Mouse (Mus musculus): Measurements from ENCODE around the gene Lin7a.
"Not testable (repeated sequence)": the region's sequence is repeated elsewhere in the genome, so short reads cannot be mapped to it uniquely, and the experiment has no call there.

The Lin7a gene

DNA sequence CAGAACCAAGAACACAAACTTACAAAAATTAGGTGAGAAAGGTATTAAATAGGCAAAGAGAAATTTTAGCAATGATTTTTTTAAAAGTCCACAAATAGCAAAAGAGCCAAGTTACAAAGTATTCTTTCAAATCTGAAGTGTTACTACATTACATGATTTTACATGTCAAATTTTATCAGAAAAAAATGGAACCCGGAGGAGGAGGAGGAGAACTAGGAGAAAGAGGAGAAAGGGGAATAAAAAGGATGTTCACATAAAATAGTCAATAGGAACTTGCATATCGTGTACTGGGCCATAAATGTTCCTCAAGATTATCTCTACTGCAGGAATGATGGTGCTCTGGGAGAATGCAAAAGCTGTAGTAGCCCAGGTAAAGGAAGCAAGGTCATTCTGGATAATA, 34.4 kb upstream of the Lin7a start:
- no peak for DNase-seq (ENCODE audit: low read depth, low spot score)

DNA sequence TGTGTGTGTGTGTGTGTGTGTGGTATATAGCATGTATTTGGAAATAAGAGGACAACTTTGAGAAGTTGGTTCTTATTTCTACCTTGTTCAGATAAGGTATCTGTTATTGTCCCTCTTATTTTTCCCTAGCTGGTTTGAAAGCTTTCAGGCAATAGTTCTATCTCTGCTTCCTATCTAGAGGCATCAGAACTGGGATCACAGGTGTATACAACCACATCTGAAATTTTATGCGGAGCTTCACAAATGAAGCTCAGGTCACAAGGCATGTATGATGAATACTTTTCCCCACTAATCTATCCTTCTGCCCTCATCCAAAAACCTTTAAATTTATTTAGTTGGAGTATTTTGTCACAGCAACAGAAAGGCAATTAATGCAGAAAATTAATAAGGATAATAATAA, 33.8 kb upstream of the Lin7a start:
- no peak for DNase-seq (ENCODE audit: low read depth, low spot score)

DNA sequence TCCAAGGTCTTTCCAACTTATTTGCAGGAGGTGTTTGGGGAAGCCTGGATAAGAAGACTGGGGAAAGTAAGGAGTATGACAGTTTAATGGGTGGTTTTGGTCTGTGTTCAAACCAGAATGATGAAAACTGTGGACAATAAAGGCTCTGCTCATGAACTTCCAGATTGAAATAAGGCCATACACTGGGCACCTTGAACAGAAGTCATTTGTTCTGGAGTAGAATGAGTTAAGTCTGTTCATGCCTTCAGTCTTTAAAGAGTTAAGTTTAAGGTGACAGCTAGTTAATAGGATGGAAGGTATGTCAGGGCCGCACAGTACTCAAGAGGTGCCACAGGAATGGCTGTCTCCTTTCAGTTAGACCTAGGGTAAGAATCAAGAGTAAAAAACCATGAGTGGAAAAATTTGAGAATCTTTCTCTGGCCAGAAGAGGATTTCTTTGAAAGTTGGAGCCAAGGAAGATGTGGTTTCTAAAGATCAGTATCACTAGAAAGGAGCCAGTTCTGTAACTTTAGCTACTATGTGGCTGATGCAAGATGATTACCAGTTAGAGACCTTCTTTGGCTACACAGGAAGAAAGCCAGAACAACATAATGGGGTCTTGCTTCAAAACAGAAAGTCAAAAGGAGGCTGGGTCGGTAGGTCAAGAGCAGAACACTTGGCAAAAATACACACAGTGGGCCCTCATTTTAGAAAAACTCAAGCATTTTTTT, 33.2 kb upstream of the Lin7a start:
- DNase-seq (ENCODE audit: low read depth, low spot score): no peak

DNA sequence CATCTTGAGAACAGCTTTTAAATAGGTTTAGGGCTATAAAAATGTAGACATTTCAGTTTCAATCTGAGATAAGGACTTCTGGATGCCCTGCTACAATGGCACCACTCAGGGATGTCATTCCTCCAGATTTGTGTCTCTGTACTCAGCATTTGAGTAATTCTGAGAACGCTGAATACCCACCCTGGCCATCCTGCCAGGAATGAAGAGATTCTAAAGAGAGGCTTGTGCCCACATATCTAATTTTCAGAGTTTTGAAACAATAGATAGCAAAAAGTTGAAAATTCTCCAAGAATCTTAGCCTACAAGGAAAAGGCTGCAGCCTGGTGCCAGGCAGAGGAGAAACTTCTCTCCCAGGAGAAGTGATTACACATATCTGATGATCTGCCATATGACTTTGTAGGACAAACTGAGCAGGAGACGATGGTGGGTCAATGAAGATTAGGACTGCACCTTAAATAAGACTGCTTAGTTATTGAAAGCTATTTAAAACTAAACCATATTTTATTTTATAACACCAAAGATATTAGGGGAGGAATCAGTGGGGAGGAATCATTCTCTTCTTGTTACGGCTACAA, 32.5 kb upstream of the Lin7a start:
- no peak for DNase-seq (ENCODE audit: low read depth, low spot score)

DNA sequence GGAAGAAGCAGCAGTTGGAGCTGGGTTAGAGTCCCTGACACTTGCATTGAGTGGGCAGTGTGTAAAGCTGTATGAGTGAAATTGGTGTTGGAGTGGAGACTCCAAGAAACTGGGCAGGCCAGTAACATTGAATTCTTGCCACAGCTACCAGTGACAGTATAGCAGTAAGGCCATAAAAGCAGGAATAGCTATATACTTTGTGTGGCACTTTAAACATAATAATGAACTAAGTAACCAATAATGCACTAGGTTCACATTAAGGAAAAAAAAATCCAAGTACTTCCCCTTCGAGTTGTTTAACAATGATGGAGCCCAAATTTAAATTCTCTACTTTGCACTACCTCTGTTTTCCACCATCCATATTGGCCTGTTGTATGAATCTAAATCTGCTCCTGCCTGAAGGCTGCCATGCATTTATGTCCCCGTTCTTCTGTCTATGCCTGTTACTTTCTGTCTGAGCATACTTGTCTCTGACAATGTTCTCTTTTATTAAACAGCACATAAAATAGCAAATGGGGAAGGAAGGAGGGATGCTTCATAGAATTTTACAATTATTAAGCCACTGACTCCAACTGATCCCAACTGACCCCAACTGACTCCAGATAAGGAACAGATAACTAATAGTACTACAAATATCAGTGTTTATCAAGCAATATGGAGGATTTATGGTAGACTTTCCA, 31.7 kb upstream of the Lin7a start:
- no peak for DNase-seq (ENCODE audit: low read depth, low spot score)

DNA sequence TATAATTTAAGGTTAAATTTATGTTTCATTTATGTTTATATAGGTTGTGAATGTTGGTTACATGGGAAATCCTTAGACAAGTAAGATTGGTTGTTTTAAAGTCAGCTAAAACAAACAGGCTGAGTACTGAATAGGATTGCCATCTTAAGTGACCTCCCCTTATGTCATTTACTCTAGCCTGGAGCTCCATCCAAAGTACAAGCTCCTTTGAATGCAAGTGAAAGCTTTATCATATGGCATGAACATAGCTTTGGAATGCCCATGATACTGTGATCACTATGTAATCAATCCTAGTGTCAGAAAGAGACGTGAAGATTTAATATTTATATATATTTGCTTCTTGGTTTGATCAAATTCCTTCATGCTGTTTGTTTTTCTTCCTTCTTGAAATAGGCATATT, 31.0 kb upstream of the Lin7a start:
- no peak for DNase-seq (ENCODE audit: low read depth, low spot score)

DNA sequence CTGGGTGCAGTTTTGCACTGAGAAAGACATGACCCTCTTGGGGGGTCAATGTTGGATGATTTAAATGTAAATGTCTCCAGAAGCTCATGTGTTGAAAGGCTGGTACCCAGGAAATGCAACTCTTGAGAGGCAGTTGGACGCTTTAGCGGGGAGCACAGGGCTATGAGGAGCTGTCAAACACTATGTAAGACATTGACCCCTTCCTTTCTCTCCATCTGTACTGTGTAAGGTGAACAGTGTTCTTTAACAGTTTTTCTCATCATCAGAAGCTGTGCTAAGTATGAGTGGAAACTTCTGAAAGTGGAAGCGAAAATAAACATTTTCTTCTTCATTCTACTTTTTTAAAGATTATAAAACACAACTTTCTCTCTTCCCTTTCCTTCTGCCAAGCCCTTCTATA, 30.5 kb upstream of the Lin7a start:
- DNase-seq (ENCODE audit: low read depth, low spot score): no peak

DNA sequence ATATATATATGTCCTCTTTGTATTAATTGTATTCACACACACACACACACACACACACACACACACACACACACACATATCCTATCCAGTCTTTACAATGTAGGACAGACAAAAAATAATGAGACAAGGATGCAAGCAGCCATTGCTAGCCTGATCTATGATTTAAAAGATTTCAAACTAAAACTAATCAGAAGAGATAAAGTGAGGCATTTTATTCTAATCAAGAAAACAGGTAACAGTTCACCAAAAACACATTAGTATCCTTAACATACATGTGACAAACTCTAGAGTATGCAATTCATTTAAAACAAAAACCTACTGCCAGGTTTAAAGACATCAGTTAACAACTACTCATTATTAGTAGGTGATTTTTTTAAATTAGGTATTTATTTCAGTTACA, 30.1 kb upstream of the Lin7a start:
- DNase-seq (ENCODE audit: low read depth, low spot score): no peak

DNA sequence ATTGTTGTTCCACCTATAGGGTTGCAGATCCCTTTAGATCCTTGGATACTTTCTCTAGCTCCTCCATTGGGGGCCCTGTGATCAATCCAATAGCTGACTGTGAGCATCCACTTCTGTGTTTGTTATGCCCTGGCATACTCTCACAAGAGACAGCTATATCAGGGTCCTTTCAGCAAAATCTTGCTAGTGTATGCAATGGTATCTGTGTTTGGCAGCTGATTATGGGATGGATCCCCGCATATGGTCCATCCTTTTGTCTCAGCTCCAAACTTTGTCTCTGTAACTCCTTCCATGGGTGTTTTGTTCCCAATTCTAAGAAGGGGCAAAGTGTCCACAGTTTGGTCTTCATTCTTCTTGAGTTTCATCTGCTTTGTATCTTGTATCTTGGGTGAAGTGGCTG, 29.5 kb upstream of the Lin7a start:
- not testable (repeated sequence) for DNase-seq (ENCODE audit: low read depth, low spot score)

DNA sequence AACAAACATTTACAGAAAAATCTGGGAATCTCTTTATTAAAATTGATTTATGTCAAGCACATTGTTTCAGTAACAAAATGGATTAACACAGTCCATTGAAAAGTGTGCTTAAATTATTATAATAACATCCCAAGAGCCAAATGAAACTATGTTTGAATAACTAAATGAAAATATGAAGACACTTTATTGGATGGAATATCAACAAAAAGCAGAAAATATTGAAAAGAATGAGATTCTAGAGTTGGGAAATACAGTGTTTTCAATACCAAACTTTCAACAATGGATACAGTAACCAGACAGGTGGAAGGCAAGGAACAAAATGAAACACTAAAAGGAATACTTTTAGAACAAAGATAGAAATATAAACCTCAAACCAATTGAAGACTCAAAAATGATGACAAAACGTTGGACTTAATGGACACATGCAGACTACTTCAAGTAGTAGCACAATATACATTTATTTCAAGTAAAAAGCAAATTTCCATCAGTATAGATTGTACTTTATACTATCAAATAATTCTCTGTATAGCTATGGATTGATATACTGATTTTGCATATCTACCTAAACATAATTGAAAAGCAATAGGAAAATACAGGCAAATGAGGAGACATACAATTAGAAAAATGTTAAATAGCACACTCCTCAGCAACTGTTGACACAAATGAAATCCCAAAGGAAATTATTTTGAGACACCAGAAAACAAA, 28.6 kb upstream of the Lin7a start:
- DNase-seq (ENCODE audit: low read depth, low spot score): no peak

DNA sequence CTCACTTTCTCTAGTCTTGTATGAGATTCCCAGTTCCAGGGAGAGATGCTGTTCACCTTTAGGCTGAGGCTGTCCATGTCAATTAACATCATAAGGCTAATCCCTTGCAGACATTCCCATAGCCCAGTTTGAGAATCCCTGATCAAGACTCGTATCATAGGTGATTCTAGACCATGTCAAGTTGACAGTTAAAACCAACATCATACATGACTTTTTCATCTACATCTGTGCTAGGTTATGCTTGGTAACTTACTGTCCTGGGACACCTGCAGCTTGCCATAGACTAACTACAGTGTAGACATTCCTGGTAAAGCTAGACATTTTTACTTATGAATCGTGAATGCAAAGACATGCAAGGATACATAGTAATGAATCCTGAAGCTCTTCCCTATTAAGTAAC, 27.3 kb upstream of the Lin7a start:
- no peak for DNase-seq (ENCODE audit: low read depth, low spot score)

DNA sequence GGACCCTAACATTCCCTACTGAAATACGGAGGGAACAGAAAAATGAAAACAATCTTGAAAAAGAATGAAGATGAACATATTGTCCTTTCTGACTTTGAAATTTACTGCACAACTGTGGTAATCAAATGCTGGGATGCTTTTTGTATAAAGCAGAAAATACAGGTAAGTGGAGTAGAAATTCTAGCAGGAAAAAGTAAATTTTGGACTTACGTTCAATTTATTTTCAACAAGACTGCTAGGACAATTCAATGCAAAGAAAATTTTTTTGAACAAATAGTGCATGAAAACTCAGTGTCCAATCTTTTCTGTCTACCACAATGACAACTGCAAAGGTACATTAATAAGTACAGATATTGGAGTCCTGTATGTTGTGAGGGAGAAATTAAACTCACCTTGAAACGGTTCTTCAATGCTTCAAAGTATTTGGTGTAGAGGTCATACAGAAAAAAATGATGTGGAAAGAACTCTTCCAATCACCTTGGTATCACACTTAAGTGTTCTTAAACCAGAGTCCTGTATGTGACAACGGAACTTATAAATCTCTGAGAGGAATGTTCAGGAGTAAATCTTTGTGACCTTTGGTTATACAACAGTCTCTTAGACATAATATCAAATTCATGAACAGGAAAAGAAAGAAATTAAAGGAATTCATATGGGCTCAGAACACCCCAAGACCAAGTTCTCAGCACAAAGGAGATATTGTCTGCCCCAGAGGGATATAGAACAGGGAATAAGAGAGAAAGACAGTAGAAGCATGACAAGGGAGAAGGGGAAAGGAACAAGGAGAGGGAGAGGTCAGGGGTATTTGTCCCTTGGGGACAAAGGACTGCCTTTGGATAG, 26.6 kb upstream of the Lin7a start:
- DNase-seq (ENCODE audit: low read depth, low spot score): no peak

DNA sequence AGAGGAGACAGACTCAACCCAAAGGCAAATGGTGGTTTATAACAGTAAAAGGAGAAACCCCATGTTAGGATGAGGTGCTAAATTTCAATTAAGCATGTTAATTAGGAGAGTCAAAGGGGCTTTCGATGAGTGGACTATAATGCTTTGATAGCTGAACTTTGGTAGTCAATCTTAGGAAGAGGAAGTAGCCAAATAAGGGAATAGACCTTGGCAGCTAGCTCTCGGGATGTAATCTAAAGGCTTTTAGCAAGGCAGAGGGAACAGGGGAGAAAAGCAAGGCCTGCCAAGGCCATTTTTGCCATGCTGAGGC, 26.0 kb upstream of the Lin7a start:
- DNase-seq (ENCODE audit: low read depth, low spot score): no peak

DNA sequence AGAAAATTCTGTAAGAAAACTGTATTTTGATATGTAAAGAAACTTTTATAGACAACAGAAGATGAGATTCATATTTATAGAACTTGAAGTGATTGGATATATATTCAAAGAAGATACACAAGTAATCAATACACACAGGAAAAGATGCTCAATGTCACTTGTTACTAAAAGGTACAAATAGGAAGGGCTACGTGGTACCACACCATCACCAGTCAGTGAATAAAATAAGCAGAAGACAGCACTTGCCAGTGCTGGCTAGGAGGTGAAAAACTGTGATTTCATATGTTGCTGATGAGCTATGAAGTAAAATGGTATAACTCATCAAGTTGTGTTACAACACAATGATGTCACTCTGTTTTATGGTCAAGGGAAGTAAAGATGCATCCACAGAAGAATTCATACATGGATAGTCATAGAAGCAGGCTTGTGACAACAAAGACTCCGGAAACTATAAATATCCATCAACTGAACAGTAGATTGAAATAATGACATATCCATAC, 25.5 kb upstream of the Lin7a start:
- DNase-seq (ENCODE audit: low read depth, low spot score): no peak

DNA sequence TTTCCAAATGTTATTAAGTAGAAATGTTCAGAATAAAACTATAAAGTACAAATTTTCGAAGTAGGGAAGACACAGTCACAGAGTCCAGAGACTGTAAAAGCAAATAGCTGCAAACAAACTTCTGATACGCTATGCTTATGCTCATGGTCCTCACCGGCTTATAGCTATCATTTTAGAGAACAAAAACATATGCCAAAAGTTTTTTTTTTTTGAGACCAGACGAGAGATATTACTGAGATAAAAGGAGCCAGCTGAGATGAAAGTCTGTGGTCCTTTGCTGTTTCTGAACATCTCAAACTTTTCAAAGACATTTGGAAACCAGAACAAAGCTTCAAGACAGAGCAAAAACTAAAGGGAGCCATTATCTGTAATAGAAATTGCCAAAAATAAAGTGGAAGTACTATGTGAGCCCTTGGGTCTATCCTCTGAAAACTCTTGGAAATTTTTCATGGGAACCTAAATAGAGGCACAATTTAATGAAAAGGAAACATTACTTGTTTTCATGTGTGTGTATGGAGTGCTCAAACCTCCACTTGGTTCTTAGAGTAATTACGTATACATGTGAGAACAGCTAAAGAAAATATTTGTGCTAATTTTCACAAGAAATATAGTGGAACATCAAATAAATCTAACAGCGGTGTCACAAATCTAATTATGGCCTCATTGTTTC, 24.4 kb upstream of the Lin7a start:
- DNase-seq (ENCODE audit: low read depth, low spot score): no peak

DNA sequence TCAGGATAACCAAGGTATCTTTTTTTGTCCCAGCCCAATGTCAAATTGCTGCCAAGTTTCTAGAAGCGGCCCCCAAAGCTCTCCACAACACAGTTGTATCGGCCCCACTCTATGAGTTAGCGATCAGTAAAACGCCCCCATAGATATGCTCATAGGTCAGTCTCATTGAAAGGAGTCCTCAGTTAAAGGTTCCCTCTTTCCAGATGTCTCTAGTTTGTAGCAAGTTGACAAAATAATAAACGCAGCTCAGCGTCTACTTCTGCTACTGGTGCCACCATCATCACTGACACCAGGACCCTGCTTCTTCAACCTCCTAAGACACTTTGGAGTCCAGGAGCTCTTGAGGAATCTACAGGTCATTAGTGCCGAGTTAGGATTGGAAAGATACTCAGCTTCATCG, 23.0 kb upstream of the Lin7a start:
- DNase-seq (ENCODE audit: low read depth, low spot score): no peak

DNA sequence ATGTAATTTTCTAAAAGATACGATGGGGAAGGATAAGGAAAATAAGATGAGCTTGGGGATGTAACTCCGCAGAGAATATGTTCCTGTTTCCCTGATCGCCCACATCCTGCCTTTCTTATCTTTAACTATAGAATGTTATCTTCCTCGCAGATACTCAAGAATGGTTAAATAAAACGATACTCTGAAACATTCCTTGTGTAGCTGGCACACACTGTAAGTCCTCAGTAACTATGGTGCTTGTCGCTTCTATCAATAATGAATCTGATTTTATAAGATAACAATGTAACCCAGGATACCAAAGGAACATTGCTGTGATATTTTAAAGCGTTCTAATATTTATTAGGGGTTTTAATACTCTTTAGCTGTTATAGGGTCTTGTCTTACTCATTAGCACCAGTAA, 22.4 kb upstream of the Lin7a start:
- no peak for DNase-seq (ENCODE audit: low read depth, low spot score)

DNA sequence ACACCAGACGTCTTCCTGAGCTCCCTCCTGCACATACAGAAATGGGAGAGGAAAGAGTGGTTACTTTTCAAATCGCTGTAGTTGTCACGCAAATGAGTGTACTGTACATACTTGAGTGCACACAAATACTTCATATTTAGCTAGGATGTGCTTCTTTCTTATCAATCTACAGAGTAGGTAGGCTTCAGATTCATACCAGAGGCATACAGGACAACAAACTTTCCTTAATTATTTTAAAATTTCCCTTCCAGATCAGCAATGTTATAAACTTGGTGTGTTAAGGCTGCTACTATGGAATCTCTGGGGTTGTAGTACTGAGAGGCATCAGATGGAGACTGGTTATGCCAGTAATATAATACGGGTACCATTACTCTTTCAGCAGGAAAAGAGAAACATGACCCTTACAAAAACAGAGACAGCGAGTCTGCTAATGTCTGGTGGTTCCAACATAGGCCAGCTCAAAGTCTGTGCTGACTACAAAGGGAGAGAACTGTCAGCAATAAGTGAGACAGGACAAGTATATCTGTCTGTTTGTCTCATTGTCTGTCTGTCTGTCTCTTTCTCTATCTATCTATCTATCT, 21.8 kb upstream of the Lin7a start:
- DNase-seq (ENCODE audit: low read depth, low spot score): no peak

DNA sequence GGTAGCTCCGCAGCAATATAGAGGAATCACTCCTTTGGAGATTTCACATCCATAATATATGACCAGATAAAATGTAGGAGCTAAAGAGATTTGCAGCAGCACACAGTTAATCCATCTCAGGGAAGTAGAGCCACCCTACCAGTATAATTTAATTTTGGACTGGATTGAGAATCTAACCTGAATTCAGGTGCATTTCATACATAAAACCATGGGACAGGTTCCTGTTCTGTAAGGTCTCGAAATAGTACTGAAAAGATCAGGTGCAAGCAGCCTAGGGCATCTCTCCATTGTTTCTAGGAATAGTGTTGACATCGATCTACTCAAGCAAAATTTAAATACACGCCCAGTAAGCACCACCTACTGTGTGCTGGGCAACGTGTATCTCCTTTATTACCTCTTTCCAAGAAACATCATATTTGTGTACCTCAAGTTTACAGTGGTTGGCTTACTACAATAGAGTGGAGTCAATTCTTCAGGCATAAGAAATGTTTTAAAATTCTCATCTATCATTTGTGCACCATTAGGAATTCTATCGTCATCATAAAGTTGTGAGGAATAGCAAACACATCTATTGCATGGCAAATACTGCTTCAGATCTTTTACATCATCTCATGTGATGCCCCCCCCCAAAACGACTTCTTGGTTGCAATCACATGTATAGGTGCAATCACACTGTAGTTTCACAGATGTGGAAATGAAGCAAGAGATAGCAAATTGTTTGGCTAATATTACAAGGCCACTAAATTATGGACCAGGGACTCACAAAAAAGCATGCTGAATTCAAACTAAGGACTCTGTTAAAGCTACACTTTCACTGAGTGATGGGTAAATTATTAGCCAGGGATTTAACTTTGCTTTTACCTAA, 20.9 kb upstream of the Lin7a start:
- no peak for DNase-seq (ENCODE audit: low read depth, low spot score)

DNA sequence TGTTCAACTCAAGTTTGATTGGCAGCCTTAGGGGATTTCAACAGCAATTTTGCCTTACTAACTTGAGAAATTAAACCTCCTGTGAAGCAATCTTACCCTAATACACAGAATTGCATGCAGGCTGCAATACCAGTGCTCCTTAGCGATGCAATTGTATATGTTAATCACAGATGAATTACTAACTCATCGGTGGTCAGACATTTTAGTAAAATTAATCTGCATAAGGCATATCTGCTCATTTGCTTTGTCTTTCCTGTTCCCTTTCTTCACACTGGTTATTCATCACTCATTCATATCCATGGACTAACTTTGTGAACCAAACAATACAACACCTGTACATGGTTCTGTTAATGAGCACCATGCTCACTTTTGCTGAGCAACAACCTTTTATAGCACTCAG, 20.2 kb upstream of the Lin7a start:
- DNase-seq (ENCODE audit: low read depth, low spot score): no peak

Data from skeletal muscle tissue, adult 2 months (tissue).